Mouse (Mus musculus) megakaryocyte, embryonic 14.5 days (primary cell): ENCODE measurements around the gene Tbl1xr1.

Experiments used
- FLI1 ChIP-seq: IDR thresholded peaks from 2 replicates; pipeline ENCODE4 v1.6.1; 2012; ENCODE audit warnings: low read length, inconsistent platforms, mixed read lengths
- GATA1 ChIP-seq: IDR thresholded peaks from 3 replicates; pipeline ENCODE4 v1.6.1; 2012; ENCODE audit warnings: mixed read lengths, low read length, inconsistent platforms, borderline replicate concordance

- TF ChIP-seq GATA1 (no peak), FLI1 (no peak)
Measured at GRCm38 (mm10) chr3:22115221-22115620, 38.8 kb downstream of the Tbl1xr1 start.
